Mouse (Mus musculus) forebrain, embryonic 16.5 days (tissue): ENCODE results near the gene Mindy1. TPM values are rescaled to one million over a fixed set of nuclear protein-coding genes. Genes with fewer than 3 reads are reported as not detected.

Source experiments
- ATAC-seq: fragments of 200-750 bp; cut with Nextera tagmentation; 2 replicates; pipeline ENCODE4 v1.8.0; 2017; ENCODE audit warnings: mild to moderate bottlenecking, moderate library complexity
- H3K27ac ChIP-seq: fragments of 300-500 bp; sonication (generic); 2 replicates; pipeline ENCODE4 v1.5.1; 2014; ENCODE audit warnings: low read length, control low read depth
- H3K27me3 ChIP-seq: fragments of 300-500 bp; sonication (generic); replicated peaks from 2 replicates; pipeline ENCODE4 v1.6.1; 2014; ENCODE audit warnings: low read length; ENCODE audit not compliant: control insufficient read depth, insufficient read depth
- H3K36me3 ChIP-seq: fragments of 300-500 bp; sonication (generic); 2 replicates; pipeline ENCODE4 v1.6.1; 2014; ENCODE audit not compliant: control insufficient read depth, insufficient read depth
- H3K4me1 ChIP-seq: fragments of 300-500 bp; sonication (generic); replicated peaks from 2 replicates; pipeline ENCODE4 v1.6.1; 2014; ENCODE audit warnings: low read length; ENCODE audit not compliant: control insufficient read depth, insufficient read depth
- H3K4me2 ChIP-seq: fragments of 300-500 bp; sonication (generic); 2 replicates; pipeline ENCODE4 v1.6.1; 2014; ENCODE audit warnings: mild to moderate bottlenecking, low read length, control low read depth
- H3K4me3 ChIP-seq: fragments of 300-500 bp; sonication (generic); replicated peaks from 2 replicates; pipeline ENCODE4 v1.5.1; 2014; ENCODE audit warnings: mild to moderate bottlenecking, low read length, control low read depth
- H3K9ac ChIP-seq: fragments of 300-500 bp; sonication (generic); replicated peaks from 2 replicates; pipeline ENCODE4 v1.6.1; 2014; ENCODE audit warnings: low read depth, low read length, control low read depth
- H3K9me3 ChIP-seq: fragments of 300-500 bp; sonication (generic); 2 replicates; pipeline ENCODE4 v1.6.1; 2016; ENCODE audit warnings: low read length; ENCODE audit not compliant: control insufficient read depth
- WGBS: fragments of 180-500 bp; shearing (Covaris S2); extraction: QIAGEN DNeasy Blood & Tissue Kit; methylation state at CpG from one replicate; pipeline ENCODE4 v1.1.7; 2014; 5-methylcytosine and 5-hydroxymethylcytosine counted together
- polyA plus RNA-seq: library from polyadenylated mRNA; unstranded; fragments of >200 nt; fragmentation: Nextera tagmentation; extraction: Ambion mirVana; gene quantifications from 2 replicates; pipeline ENCODE4 v1.2.1, GENCODE M21; 2015

Mindy1 gene
- polyA plus RNA-seq, 1 experiment from 2014 or later, result 44.3 TPM

DNA sequence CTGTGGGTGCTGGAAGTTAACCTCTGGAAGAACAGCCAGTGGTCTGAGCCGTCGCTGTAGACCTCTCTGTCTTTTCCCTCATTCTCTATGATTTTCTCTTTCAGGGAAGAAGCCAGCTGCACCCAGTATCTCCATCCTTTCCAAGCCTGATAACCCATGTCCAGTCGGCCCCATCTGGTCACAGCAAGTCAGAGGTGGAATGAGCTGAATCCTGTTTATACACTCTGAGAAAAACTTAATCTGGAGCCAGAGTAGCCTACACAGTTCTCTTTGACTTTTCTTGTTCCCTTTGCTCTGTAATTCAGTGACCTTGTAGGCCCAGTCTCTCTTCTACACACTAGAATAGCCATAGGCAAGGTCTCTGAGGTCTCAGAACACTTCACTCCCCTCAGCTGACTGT is 6.4 kb downstream of the Mindy1 start:
- ATAC-seq, result no peak

DNA sequence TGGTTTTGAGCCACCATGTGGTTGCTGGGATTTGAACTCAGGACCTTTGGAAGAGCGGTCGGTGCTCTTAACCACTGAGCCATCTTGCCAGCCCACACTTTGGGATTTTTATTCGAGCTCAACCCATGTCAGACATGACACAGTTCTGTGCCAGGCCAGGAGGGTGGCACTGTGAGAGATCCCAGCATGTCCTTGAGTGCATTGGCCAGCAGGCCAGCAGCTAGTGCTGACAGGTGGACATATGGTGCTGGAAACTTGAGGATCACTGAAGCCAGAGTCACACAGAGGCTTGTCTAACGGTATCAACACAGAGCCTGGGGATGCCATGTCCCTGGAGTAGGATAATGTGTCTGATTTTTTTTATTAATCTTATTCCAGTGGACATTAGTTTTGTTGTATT is 8.3 kb downstream of the Mindy1 start:
- 93% methylated on average over 4 of the region's 4 CpGs for WGBS
- no peak for ATAC-seq
- Histone ChIP-seq H3K4me1 (peaks cover 5% of the 10 kb centered on the region; the same call in 1 of the 2 replicates), H3K9ac (no peak overlapping the region), H3K27ac (no peak overlapping the region), H3K27me3 (no peaks in the 10 kb centered on the region), H3K4me3 (no peak overlapping the region), H3K4me2 (no peak overlapping the region), H3K9me3 (no peaks in the 10 kb centered on the region), H3K36me3 (peaks cover 14% of the 10 kb centered on the region)

More for the DNA sequence above, 6.4 kb downstream of the Mindy1 start:
- no peak overlapping the region for H3K27ac ChIP-seq
- no peaks in the 10 kb centered on the region for H3K27me3 ChIP-seq
- no peak overlapping the region for H3K9ac ChIP-seq
- no peak overlapping the region for H3K4me3 ChIP-seq
- peaks cover 15% of the 10 kb centered on the region for H3K4me1 ChIP-seq
- peaks cover 11% of the 10 kb centered on the region for H3K36me3 ChIP-seq
- WGBS, result 94% methylated on average over 3 of the region's 3 CpGs
- H3K4me2 ChIP-seq, result no peak overlapping the region
- H3K9me3 ChIP-seq, result no peaks in the 10 kb centered on the region

DNA sequence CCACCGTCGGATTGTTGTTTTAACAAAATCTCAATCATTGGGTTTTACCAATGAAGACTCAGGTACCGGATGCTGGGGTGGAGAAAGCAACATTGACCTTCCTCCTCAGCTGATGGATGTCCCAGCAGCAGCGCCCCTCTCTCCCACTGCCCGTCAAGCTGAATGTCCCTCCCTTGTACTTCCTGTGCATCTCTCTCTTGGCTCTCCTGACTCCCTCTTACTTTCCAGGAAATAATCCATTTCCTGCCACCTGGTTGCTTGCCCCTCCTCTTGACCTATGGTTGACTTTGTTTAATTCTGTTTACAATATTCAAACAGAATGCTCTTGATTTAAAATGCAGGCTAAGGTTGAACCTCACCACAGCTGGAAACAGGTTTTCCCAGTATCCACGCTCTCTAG is 9.0 kb downstream of the Mindy1 start:
- Histone ChIP-seq H3K4me1 (no peaks in the 10 kb centered on the region), H3K36me3 (peaks cover 14% of the 10 kb centered on the region), H3K9ac (no peak overlapping the region), H3K27me3 (no peaks in the 10 kb centered on the region), H3K9me3 (no peaks in the 10 kb centered on the region), H3K27ac (no peak overlapping the region), H3K4me2 (no peak overlapping the region), H3K4me3 (no peak overlapping the region)
- WGBS, result 87% methylated on average over 6 of the region's 6 CpGs
- ATAC-seq, result no peak

DNA sequence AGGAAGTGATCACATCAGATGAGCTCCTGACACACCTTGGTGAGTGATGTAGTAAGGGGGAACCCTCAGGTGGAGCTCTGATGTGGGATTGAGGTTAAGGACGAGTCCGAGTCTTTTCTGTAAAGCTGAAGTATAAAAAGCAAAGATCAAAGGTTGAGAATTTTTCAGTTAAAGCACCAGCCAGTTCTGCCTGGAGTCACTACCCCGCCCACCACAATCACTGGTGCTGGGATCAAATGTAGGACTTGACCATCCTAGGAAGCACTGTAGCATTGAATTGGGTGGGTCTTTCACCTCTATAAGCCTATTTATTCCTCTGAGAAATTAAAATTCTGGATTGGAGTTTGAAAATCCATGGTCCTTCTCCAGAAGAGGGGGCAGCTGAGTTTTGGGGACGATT is 9.9 kb downstream of the Mindy1 start:
- no peak overlapping the region for H3K9ac ChIP-seq
- H3K4me2 ChIP-seq, result no peak overlapping the region
- H3K4me3 ChIP-seq, result no peak overlapping the region
- no peaks in the 10 kb centered on the region for H3K27me3 ChIP-seq
- WGBS, result 87% methylated on average over 4 of the region's 4 CpGs
- H3K36me3 ChIP-seq, result peaks cover 14% of the 10 kb centered on the region
- no peak for ATAC-seq
- H3K27ac ChIP-seq, result no peak overlapping the region
- no peaks in the 10 kb centered on the region for H3K4me1 ChIP-seq
- H3K9me3 ChIP-seq, result no peaks in the 10 kb centered on the region

DNA sequence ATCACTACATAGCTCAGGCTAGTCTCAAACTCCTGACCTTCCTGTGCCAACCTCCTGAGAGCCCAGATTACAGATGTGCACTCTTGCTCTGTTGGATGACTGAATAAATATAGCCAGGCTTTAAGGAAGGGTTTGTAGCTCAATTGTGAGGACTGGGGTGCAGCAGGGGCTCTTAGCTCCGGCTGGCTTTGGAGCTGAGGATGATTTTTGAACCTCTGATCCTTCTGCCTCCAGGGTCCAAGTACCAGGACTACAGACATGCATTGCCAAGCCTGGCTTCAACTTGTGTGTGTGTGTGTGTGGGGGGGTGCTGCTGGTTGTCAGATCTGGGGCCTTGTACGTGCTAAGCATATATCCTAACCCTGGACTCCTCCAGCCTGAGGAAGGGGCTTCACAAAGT is 11.8 kb downstream of the Mindy1 start:
- Histone ChIP-seq H3K4me3 (no peak overlapping the region), H3K9me3 (no peaks in the 10 kb centered on the region), H3K36me3 (peaks cover 11% of the 10 kb centered on the region), H3K4me1 (no peaks in the 10 kb centered on the region), H3K27me3 (no peaks in the 10 kb centered on the region), H3K4me2 (no peak overlapping the region), H3K27ac (no peak overlapping the region), H3K9ac (no peak overlapping the region)
- ATAC-seq, result no peak
- 89% methylated on average over 2 of the region's 2 CpGs for WGBS

DNA sequence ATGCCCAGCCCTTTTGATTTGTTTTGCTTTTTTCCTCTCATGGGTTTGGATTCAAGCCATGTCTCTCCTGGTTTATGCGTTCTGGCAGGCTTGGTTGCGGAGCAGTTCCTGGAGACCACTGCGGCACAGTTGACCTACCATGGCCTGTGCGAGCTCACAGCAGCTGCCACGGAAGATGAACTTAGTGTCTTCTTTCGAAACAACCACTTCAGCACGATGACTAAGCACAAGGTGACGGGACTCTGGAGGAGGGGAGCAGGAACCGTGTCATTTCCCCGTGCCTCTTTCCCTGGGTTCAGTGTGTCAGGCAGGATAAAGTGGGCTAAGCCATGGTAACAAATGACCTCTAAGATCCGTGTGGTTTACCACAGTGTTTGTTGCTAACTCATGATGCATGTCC is 12.4 kb downstream of the Mindy1 start:
- no peak overlapping the region for H3K4me2 ChIP-seq
- 83% methylated on average over 11 of the region's 11 CpGs for WGBS
- no peaks in the 10 kb centered on the region for H3K27me3 ChIP-seq
- H3K36me3 ChIP-seq, result peaks cover 8% of the 10 kb centered on the region
- no peaks in the 10 kb centered on the region for H3K4me1 ChIP-seq
- no peak for ATAC-seq
- H3K4me3 ChIP-seq, result no peak overlapping the region
- H3K9ac ChIP-seq, result no peak overlapping the region
- no peak overlapping the region for H3K27ac ChIP-seq
- H3K9me3 ChIP-seq, result no peaks in the 10 kb centered on the region

DNA sequence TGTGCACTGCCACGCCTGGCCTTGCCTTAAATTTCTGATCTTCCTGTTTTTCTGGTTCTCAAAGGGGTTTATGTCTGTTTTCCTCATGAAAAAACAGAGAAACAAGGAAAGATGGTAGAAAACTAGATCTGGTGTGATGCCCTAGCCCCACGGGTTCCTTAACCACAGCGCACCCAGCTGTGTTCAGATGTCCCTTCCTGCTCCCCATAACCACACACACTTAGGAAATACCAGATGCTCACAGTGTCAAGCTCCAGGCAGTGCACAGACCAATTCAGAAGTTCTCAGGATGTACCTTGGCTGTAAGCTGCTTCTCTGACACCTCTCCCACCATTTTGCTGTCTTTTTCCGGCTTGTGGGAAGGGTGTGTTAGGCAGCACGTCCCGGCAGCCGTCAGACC is 13.2 kb downstream of the Mindy1 start:
- H3K9ac ChIP-seq, result no peak overlapping the region
- H3K9me3 ChIP-seq, result no peaks in the 10 kb centered on the region
- H3K4me2 ChIP-seq, result no peak overlapping the region
- H3K36me3 ChIP-seq, result peaks cover 8% of the 10 kb centered on the region
- no peak overlapping the region for H3K27ac ChIP-seq
- ATAC-seq, result no peak
- 88% methylated on average over 7 of the region's 7 CpGs for WGBS
- no peaks in the 10 kb centered on the region for H3K27me3 ChIP-seq
- no peaks in the 10 kb centered on the region for H3K4me1 ChIP-seq
- H3K4me3 ChIP-seq, result no peak overlapping the region

DNA sequence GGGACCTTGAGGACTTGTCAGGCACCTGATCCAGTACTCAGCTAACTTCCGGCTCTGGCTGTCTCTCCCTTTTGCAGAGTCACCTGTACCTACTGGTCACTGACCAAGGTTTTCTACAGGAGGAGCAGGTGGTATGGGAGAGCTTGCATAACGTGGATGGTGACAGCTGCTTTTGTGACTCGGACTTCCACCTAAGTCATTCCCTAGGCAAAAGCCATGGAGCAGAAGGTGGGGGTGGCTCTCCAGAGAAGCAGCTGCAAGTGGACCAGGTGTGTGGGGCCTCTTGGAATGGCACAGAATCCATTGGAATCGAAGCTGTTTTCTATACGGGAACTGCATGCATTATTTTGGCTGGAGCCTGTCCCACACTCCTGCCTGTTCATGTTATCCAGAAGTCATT is 13.6 kb downstream of the Mindy1 start:
- no peak for ATAC-seq
- H3K27me3 ChIP-seq, result no peaks in the 10 kb centered on the region
- no peaks in the 10 kb centered on the region for H3K9me3 ChIP-seq
- H3K4me2 ChIP-seq, result no peak overlapping the region
- H3K4me1 ChIP-seq, result no peaks in the 10 kb centered on the region
- H3K27ac ChIP-seq, result no peak overlapping the region
- no peak overlapping the region for H3K4me3 ChIP-seq
- no peak overlapping the region for H3K9ac ChIP-seq
- H3K36me3 ChIP-seq, result peaks cover 8% of the 10 kb centered on the region
- 92% methylated on average over 5 of the region's 5 CpGs for WGBS

DNA sequence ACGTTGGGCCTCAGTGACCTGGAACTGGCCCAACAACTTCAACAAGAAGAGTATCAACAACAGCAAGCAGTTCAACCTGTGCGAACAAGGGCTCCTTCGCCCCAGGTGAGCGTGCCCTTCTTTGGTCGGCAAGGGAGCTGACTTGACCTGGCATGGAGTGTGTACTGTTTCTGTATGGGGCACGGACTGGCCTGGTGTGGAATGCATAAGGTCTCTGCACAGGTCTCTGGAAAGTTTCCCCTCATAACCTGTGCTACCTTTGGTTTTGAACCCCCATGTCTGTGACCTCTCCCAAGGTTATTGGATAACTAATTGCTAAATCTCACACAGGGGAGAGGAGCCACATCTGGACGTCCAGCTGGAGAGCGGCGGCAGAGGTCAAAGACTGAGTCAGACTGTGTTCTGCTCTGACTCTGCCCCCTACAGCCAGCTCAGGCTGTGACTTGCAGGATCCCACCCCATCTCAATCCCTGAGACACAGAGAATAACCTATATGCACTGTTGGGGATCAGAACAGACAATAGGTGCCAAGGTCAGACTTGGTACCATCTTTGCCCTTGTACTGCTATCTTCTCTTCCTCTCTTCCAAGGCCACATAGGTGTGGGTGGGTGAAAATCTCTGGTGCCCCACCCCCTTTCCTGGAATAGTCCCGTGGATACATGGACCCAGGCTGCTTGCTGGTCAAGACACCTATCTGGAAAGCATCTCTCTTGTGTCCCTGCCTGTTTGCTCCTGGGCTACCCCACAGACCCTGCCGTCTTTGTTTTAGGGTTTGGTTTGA is 14.4 kb downstream of the Mindy1 start:
- Histone ChIP-seq H3K27ac (no peak overlapping the region), H3K36me3 (peaks cover 8% of the 10 kb centered on the region), H3K27me3 (no peaks in the 10 kb centered on the region), H3K9me3 (no peaks in the 10 kb centered on the region), H3K4me1 (no peaks in the 10 kb centered on the region), H3K4me3 (no peak overlapping the region), H3K9ac (no peak overlapping the region), H3K4me2 (no peak overlapping the region)
- ATAC-seq, result no peak
- 86% methylated on average over 11 of the region's 11 CpGs for WGBS

DNA sequence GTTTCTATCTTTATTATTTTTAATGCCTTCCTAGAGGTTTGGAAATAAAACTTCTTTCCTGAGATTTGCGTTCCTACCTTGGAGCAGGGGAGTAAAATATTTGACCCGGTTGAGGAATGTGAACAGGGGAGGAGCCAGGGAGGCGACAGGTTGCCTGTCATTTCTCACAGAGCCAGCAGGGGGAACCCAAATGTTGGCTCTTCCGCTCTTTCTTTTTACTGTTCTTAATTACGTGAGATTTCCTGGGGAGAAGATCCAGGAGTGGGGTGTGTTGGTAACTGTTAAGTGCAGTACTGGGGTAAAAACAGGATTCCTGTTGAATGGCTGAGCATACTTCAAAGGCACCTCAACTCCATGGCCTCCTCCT is 14.9 kb downstream of the Mindy1 start:
- no peaks in the 10 kb centered on the region for H3K4me1 ChIP-seq
- H3K4me2 ChIP-seq, result no peak overlapping the region
- H3K9ac ChIP-seq, result no peak overlapping the region
- H3K36me3 ChIP-seq, result peaks cover 8% of the 10 kb centered on the region; the same call in 1 of the 2 replicates
- H3K27ac ChIP-seq, result no peak overlapping the region
- H3K9me3 ChIP-seq, result no peaks in the 10 kb centered on the region
- ATAC-seq, result 0 out of 2 replicates have a peak, but pooled peaks have one; percentile 36
- WGBS, result 14% methylated on average over 5 of the region's 5 CpGs
- H3K27me3 ChIP-seq, result no peaks in the 10 kb centered on the region
- no peak overlapping the region for H3K4me3 ChIP-seq
